Mouse (Mus musculus) MN1 (cell line): ENCODE data around the gene Prnd.

Source experiments
- DNase-seq: peaks from one replicate; pipeline ENCODE4 v3.0.0-alpha.2; 2016; ENCODE audit warnings: low spot score

Prnd gene

DNA sequence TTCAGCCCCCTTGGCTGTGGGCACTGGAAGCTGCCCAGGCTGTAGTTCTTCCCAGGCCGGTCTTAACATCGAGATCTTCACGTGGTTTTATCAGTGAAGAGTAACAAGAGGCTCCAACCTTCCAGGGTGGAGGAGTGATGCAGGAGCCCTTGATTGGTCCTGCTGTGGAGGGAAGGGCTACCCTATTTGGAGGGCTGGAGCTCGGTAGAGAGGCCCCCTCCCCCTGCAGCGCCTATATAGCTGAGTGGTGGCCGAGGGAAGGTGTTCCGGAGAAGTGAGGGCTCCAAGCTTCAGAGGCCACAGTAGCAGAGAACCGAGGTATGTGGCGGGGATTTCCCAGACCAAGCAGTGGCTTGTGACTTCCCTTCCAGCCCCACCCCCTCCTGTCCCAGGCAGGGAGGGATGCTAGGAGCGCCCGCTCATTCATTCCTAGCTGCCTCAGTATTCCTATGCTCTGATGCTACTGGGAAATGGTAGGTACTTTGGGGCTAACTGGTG, at the start of gene Prnd:
Gene Prnd (plus strand): TSS at position 264 of the 498 bp plus-strand sequence.
- DNase-seq, result no peak

DNA sequence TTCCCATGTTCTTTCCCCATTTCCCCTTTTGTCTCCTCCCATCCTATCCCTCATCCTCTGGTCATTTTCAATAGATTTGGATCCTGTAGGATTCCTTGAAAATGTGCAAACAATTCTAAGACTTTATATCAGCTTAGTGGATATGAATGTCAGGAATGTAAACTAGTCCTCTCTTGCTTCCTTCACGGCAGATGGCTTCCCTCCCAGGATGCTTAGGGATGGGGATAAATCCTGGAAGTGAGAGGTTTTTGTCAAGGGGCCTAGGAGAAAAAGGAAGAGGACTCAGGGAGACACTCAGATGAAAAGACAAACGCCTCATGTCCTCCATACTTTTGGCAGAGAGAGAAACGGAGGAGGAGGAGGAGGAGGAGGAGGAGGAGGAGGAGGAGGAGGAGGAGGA, 48.2 kb upstream of the Prnd start:
- DNase-seq, result no peak

DNA sequence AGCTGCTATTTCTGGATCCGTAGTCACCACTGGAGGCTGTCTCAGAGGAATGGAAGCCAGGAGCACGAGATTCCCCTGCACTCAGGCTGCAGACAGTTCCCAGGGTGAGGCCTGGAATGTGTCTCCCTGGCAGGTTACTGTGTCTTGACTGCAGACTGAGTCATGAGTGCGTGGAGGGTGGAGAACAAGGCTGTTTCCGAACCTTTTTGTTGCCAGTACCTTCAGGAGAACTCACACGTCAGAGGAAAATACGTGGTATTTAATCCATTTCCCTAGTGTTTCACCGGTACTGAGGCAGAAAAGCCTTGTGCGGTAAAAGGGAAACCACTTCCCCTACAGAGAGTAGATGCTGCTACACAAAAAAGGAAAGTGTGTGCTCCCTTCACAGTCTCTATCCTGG, 47.8 kb upstream of the Prnd start:
- DNase-seq, result peak; percentile 80

- no peak for DNase-seq
Observed at GRCm38 (mm10) chr2:131905025-131905424, 45.6 kb upstream of the Prnd start.

DNA sequence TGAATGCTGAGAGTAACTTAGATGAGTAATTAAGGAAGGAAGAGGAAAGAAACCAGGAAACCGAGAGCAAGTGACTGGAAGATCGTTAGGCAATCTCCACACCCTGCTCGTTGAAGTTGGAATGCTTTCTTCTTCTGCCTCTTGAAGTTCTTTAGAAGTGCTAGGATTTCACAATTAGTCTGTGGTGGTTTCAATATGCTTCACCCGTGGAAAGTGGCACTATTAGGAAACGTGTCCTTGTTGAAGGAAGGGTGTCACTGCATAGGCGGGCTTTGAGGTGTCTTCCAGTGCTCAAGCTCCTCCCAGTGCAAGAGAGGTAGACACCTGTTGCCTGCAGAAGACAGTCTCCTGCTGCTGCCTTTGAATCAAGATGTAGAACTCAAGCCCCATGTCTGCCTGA, 44.9 kb upstream of the Prnd start:
- no peak for DNase-seq

- DNase-seq, result no peak
Observed at GRCm38 (mm10) chr2:131906266-131906665, 44.4 kb upstream of the Prnd start.

DNA sequence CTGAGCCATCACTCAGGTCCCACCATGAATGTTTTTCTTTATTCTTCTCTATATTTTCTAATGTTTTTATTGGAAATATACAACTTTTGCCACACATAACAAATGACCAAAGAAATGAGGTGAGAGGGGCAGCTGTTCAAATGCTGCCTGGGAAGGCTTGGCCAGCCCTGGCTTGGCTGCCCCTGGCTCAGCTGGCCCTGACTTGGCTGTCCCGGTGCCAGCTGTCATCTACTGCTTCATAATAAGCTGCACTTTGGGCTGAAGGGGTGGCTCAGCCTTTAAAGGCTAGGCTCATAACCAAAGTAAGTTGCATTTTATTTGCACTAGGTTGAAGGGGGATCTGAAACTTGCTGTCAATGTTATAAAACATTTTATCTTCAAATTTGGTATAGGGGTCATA, 43.8 kb upstream of the Prnd start:
- DNase-seq, result no peak

GRCm38 (mm10) chr2:131907311-131907710, 43.4 kb upstream of the Prnd start:
- DNase-seq, result no peak

GRCm38 (mm10) chr2:131908351-131908861, 42.3 kb upstream of the Prnd start:
- peak; percentile 86 for DNase-seq

DNA sequence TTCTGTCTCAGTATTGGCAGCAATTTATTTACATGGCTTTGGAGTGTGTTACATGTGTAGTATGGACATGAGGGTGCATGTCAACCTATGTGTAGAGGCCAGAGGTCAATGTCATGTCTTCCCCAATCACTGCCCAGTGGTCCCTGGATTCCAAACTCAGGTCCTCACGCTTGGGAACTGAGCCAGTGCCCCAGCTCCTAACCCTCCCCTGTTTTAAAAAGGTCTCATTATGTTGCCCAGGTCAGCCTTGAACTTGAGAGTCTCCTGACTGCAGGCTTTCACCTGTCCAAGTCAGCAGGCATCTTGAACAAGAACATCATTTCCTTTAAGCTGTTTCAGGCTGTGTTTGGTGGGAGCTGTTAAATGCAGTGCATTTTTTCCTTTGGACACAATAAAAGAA, 41.8 kb upstream of the Prnd start:
- no peak for DNase-seq

- DNase-seq, result peak; percentile 92
Observed at GRCm38 (mm10) chr2:131909683-131910572, 40.7 kb upstream of the Prnd start, which contains the start of the genes Prnp and Prn. TSS of gene Prnp (plus strand) at chr2:131909928. TSS of gene Prn (plus strand) at chr2:131909957.

GRCm38 (mm10) chr2:131910847-131911246, 39.8 kb upstream of the Prnd start:
- no peak for DNase-seq

DNA sequence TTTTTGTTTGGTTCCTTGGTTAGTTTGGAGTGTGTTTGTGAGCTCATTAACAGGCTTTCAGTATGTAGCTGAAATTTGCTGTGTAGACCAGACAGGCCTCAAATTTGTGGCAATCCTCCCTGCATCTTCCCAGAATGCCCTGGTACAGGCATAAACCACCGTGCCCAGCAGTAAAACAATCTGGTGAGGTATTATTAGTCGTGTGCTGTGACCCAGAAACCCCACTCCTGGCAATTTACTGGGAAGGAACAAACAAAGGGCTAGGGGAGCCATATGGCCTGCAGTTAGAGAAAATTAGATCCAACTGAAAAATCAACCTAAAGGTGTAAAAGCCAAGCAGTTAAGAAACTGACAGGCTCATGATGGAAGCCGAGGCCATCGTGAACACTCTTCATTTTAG, 39.3 kb upstream of the Prnd start:
- DNase-seq, result peak; percentile 15

GRCm38 (mm10) chr2:131912526-131913258, 38.0 kb upstream of the Prnd start:
- no peak for DNase-seq

DNA sequence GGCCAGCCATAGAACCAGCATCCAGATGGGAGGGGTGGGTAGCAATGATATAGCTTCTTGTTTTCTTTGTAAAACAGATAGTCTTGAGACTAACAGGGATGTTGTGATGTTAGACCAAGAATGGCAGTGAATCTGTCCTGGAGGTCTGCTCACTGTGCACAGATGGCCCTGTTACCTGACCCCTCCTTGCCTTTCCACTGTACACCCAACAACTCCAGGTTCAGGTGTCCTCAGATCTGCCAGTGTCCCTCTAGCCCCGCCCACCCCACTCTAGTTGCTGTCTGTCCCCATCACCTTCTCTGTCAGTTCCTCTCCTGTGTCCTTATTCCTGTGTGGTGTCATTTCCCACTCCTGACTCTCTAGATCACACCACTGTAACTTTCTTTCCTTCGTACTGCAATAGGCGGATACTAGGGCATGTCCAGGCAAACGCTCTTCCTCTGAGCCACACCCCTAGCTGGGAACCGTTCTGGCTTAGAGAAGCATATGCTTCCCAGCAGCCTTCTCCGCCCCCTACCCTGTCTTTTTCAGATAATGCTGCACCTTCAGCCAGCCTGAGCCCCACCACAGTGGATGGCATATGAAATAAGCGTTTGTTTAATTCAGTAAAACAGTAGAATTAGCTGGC, 18.3 kb upstream of the Prnd start:
- DNase-seq, result no peak

DNA sequence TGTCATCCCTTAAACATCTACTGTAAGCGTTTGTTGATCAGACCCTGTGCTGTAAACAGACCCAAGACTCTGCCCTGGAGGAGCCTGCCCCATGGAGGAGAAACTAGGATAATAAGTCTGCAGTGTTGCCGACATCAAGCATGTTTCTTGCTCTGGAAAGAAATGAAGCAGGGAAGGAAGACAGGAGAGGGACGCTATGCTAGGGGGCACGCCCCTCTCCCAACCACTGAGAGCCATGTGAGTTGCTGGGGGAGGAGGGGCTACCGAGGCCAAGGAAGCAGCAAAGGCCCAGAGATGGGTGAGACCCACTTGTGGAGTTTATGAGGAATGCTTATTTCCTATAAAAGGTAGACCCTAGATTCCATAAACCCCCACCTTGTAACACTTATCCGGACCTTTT, 17.6 kb upstream of the Prnd start:
- DNase-seq, result no peak

- DNase-seq, result no peak
Observed at GRCm38 (mm10) chr2:131933598-131933997, 17.1 kb upstream of the Prnd start.

DNA sequence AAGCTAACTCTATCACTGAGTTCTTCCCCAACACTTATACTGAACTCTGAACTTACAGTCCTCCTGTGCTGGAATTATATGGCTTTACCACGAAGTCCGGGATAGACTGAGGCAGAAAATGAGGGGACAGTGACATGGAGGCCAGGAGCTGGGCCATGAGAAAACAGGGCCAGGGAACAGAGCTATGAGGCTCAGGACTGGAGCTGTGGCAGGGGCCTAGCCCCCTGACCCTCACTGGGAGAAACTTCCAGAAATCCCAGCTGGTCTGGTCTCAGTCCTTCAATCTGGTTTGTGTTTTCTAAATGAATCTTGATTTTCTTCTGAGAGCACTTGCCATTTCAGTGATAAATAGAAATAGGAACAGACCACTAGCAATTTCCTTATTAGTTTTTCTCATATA, 16.4 kb upstream of the Prnd start:
- DNase-seq, result no peak

GRCm38 (mm10) chr2:131935390-131936105, 15.1 kb upstream of the Prnd start:
- DNase-seq, result peak; percentile 67

- DNase-seq, result no peak
Observed at GRCm38 (mm10) chr2:131936410-131936809, 14.3 kb upstream of the Prnd start.

DNA sequence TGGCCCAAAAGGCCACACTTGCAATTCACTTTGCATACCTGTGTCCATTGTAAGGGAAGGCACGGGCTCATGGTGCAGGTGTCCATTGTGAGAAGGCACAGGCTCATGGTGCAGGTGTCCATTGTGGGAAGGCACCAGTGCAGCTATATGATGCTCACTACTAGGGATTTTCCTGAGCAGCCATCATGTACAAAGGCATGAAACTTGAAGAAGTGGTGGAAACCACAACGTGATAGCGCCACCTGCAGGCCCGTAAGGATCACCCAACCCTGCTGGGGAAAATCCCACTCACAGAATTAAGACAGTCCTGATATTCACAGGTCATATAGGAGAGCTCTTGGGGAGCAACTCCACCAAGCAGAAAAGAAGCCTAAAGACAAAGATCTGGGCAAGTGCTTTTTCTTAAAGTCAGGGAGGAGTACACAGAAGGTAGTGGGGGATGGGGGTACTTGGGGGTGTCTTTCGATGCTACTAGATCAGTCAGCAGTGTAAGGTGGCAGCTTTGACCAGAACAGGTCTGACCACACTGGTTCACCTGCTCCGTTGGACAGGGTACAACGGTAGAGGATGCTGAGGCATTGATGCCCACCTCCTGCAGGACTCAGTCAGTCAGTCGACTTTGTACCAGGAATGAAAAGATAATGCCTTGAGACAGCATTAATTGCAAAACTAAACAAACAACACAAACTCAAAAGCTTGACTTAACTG, 11.1 kb upstream of the Prnd start:
- peak; percentile 47 for DNase-seq
